8 mouse cellular contexts compared by ENCODE assay signal in genomic region chr9:45133484-45134310, GRCm38 (mm10). TPM values are rescaled to one million over a fixed set of nuclear protein-coding genes. Genes with fewer than 3 reads are reported as not detected.
DNase-seq lines count a peak whose midpoint lies in the region; ATAC-seq and TF ChIP-seq lines count a peak whose summit lies in the region.

No protein-coding gene starts in this region.

- TF ChIP-seq CTCF in layer of hippocampus, adult 2 months (conservative IDR thresholded peaks at IDR 0.05) = peak; percentile 74

- ATAC-seq in inflammation-experienced regulatory T-cells, adult 6 months = peak; percentile 69

- H3K27ac ChIP-seq in layer of hippocampus, adult 2 months = no peak overlapping the region

- no peak for DNase-seq in layer of hippocampus, adult 2 months (ENCODE audit: low spot score in 2 of 2)
- DNase-seq in layer of hippocampus, adult 9-10 months (ENCODE audit: low spot score) = no peak
- peak; percentile 47 for DNase-seq in MN1 (ENCODE audit: low spot score)
- peak; percentile 86 to 92 for DNase-seq in cerebellum, postnatal 14 days
- DNase-seq in lung, postnatal 14 days = peak; percentile 68
- peak; percentile 50 to 59 for DNase-seq in thymus, adult 18-20 months
- no peak for DNase-seq in ovary, postnatal 10 days (ENCODE audit: low spot score)

- H3K4me3 ChIP-seq in layer of hippocampus, adult 2 months = no peak overlapping the region

RNA-seq across cellular contexts. Expression of gene Scn4b, which starts 4.5 kb away (rescaled TPM):
- 10 to 100 TPM; 10.9 to 12.1 TPM for total RNA-seq in layer of hippocampus, adult 2 months (2021)
- not detected for polyA plus RNA-seq in inflammation-experienced regulatory T-cells, adult 6 months (2017; shearing (Covaris generic))

RNA-seq across cellular contexts. Expression of gene Scn2b, which starts 16.1 kb away (rescaled TPM):
- 100 to 1,000 TPM; 245 to 254 TPM for total RNA-seq in layer of hippocampus, adult 2 months (2021)
- polyA plus RNA-seq in inflammation-experienced regulatory T-cells, adult 6 months (2017; shearing (Covaris generic)) = under 1 TPM in 2 of 3 experiments, not detected in 1; 0.09 to 0.60 TPM

RNA-seq across cellular contexts. Expression of gene BC049352, which starts 48.1 kb away (rescaled TPM):
- total RNA-seq in layer of hippocampus, adult 2 months (2021) = under 1 TPM; 0.44 to 0.72 TPM
- polyA plus RNA-seq in inflammation-experienced regulatory T-cells, adult 6 months (2017; shearing (Covaris generic)) = 1 to 10 TPM; 2.7 to 4.2 (median 4.1) TPM

RNA-seq across cellular contexts. Expression of gene Jaml, which starts 54.7 kb away (rescaled TPM):
- 1 to 10 TPM in 1 of 2 experiments, not detected in 1; 1.3 TPM for total RNA-seq in layer of hippocampus, adult 2 months (2021)
- 10 to 100 TPM in 1 of 3 experiments, 1 to 10 TPM in 2; 2.6 to 11.2 (median 6.3) TPM for polyA plus RNA-seq in inflammation-experienced regulatory T-cells, adult 6 months (2017; shearing (Covaris generic))

Comparison
In these comparisons a context has a peak if more than half of its experiments do, and no peak if none do; other contexts are left out.
1. DNase-seq: peak in MN1 (single experiment), cerebellum, postnatal 14 days (2 of 2), lung, postnatal 14 days (single experiment) and thymus, adult 18-20 months (2 of 2); none in layer of hippocampus, adult 2 months (0 of 2), layer of hippocampus, adult 9-10 months (single experiment) and ovary, postnatal 10 days (single experiment).